Mouse (Mus musculus) gastrocnemius, adult 8-10 months (tissue): ENCODE results near the gene Ahcyl2. TPM values are rescaled to one million over a fixed set of nuclear protein-coding genes. Genes with fewer than 3 reads are reported as not detected.

Experiments used
- total RNA-seq, 4 experiments: library from RNA; stranded (reverse); gene quantifications; 2 replicates each; pipeline ENCODE4 v1.2.4; 2022

Gene Ahcyl2
- total RNA-seq, 4 experiments from 2014 or later = 16.6 to 23.1 (median 19.7) TPM

Other genes with a start within 250 kb of the Ahcyl2 start
- gene Irf5, start 241.4 kb upstream of the Ahcyl2 start, total RNA-seq = 1 to 10 TPM; 1.0 to 3.1 (median 1.7) TPM
- gene Tnpo3, start 158.1 kb upstream of the Ahcyl2 start, total RNA-seq = 10 to 100 TPM; 32.7 to 36.9 (median 35.4) TPM
- gene Tspan33, start 73.8 kb upstream of the Ahcyl2 start, total RNA-seq = 1 to 10 TPM; 1.7 to 2.7 (median 2.5) TPM
- 1 to 10 TPM; 1.7 to 3.1 (median 2.4) TPM for gene Smo, start 32.5 kb upstream of the Ahcyl2 start, total RNA-seq
- under 1 TPM; 0.75 to 0.99 (median 0.88) TPM for gene Strip2, start 149.0 kb downstream of the Ahcyl2 start, total RNA-seq